Mouse (Mus musculus) heart, embryonic 13.5 days (tissue): Measurements from ENCODE around the gene Epb41l3. TPM values are rescaled to one million over a fixed set of nuclear protein-coding genes. Genes with fewer than 3 reads are reported as not detected.
A peak's percentile ranks its signal among the peaks of the same experiment; 100 is the strongest.
"Not testable (repeated sequence)": the region's sequence is repeated elsewhere in the genome, so short reads cannot be mapped to it uniquely, and the experiment has no call there.

Experiments used
- ATAC-seq: fragments of 200-750 bp; cut with Nextera tagmentation; 2 replicates; pipeline ENCODE4 v1.8.0; 2017; ENCODE audit warnings: moderate TSS enrichment; ENCODE audit not compliant: insufficient number of reproducible peaks, low FRiP score, low TSS enrichment; ENCODE audit errors: extremely low read depth
- H3K27ac ChIP-seq: fragments of 300-500 bp; sonication (generic); replicated peaks from 2 replicates; pipeline ENCODE4 v1.5.1; 2015; ENCODE audit warnings: moderate library complexity, mild to moderate bottlenecking, inconsistent platforms
- H3K27me3 ChIP-seq: fragments of 300-500 bp; sonication (generic); replicated peaks from 2 replicates; pipeline ENCODE4 v1.6.1; 2015; ENCODE audit warnings: mild to moderate bottlenecking, inconsistent platforms
- H3K36me3 ChIP-seq: fragments of 300-500 bp; sonication (generic); 2 replicates; pipeline ENCODE4 v1.6.1; 2015; ENCODE audit warnings: mild to moderate bottlenecking, inconsistent platforms
- H3K4me1 ChIP-seq: fragments of 300-500 bp; sonication (generic); 2 replicates; pipeline ENCODE4 v1.6.1; 2015; ENCODE audit warnings: inconsistent platforms
- H3K4me2 ChIP-seq: fragments of 300-500 bp; sonication (generic); 2 replicates; pipeline ENCODE4 v1.6.1; 2015; ENCODE audit warnings: inconsistent platforms, mild to moderate bottlenecking, moderate library complexity
- H3K4me3 ChIP-seq: fragments of 300-500 bp; sonication (generic); 2 replicates; pipeline ENCODE4 v1.5.1; 2015; ENCODE audit warnings: moderate library complexity, mild to moderate bottlenecking, inconsistent platforms
- H3K9ac ChIP-seq: fragments of 300-500 bp; sonication (generic); 2 replicates; pipeline ENCODE4 v1.6.1; 2015; ENCODE audit warnings: inconsistent platforms, mild to moderate bottlenecking, moderate library complexity
- H3K9me3 ChIP-seq: fragments of 300-500 bp; sonication (generic); 2 replicates; pipeline ENCODE4 v1.6.1; 2016; ENCODE audit warnings: inconsistent platforms
- WGBS: fragments of 180-500 bp; shearing (Covaris S2); methylation state at CpG from one replicate; pipeline ENCODE4 v1.1.7; 2015; ENCODE audit warnings: mixed read lengths; 5-methylcytosine and 5-hydroxymethylcytosine counted together
- polyA plus RNA-seq: library from polyadenylated mRNA; unstranded; fragments of >200 nt; fragmentation: Nextera tagmentation; extraction: Ambion mirVana; gene quantifications from 2 replicates; pipeline ENCODE4 v1.2.1, GENCODE M21; 2015

Gene Epb41l3
- polyA plus RNA-seq, 1 experiment from 2014 or later, result 98.4 TPM

GRCm38 (mm10) chr17:69112232-69112631, 36.7 kb downstream of the Epb41l3 start:
- WGBS, result 71% methylated on average over 2 of the region's 2 CpGs
- Histone ChIP-seq H3K36me3 (no peaks in the 10 kb centered on the region), H3K27me3 (no peaks in the 10 kb centered on the region), H3K4me3 (no peak overlapping the region), H3K9me3 (no peaks in the 10 kb centered on the region), H3K4me1 (peaks cover 3% of the 10 kb centered on the region; the same call in 1 of the 2 replicates), H3K9ac (no peak overlapping the region), H3K4me2 (no peak overlapping the region), H3K27ac (no peak overlapping the region)
- ATAC-seq, result no peak

DNA sequence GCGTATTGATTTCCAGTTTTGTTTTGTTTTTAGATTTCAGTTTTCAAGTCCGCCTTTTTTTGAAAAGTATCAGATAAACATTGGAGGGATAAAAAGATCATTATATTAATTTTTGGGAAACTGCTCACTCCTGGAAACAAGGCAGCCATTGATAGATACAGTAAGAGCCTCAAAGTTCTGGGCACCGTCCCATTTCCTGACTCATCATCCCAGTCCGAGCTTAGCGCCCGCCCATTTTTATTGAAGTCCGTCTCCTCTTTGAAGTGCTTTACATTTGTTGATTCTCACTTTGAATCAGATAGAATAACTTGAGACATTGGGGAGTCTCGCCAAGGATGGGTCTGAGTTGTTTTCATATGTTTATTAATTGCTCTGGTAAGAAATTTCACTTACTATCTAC, 43.7 kb downstream of the Epb41l3 start:
- H3K4me1 ChIP-seq, result peaks cover 23% of the 10 kb centered on the region
- 81% methylated on average over 8 of the region's 8 CpGs for WGBS
- no peak overlapping the region for H3K4me2 ChIP-seq
- H3K27ac ChIP-seq, result no peak overlapping the region
- H3K27me3 ChIP-seq, result no peaks in the 10 kb centered on the region
- H3K36me3 ChIP-seq, result no peaks in the 10 kb centered on the region
- H3K4me3 ChIP-seq, result no peak overlapping the region
- no peak for ATAC-seq
- no peak overlapping the region for H3K9ac ChIP-seq
- H3K9me3 ChIP-seq, result no peaks in the 10 kb centered on the region

DNA sequence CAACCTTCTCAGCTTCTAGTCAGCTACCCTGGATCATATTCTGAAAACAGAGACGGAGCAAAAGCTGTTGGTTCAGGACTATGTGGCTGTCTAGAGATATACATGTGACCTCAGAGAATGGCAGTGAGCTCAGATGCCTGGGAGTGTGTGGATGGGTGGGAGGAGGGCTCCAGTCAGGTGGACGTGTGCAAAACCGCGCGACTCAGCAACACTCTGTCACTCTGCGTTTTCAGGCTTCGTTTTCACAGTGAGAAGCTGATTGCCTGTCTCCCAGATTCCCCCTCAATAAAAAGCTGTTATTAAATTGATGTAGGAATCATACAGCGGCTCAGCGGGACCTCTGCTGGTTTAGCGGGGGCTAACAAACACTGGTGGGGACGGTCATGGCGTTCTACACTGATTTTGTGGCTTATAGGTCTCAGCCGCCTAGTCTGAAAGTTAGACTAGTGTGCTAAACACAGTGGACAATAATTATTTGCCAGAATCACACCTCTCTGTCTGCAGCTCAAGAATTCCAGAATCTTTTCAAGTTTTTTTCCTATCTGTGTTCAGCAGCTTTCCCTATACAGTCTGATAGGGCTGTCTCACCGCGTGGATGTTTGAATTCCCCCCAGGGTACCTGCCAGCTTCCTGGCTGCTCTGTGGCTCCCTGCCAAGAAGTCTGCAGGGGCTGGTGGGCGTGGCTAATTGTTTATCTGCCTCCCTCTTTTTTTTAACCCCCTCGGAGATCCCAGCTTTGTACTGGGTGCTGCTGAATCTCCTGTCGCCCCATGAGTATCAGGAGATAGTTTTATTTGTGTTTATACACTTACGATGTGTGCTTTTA, 45.3 kb downstream of the Epb41l3 start:
- H3K4me3 ChIP-seq, result peak overlapping the region; percentile 50
- no peaks in the 10 kb centered on the region for H3K27me3 ChIP-seq
- WGBS, result 2% methylated on average over 19 of the region's 19 CpGs
- H3K4me2 ChIP-seq, result peak overlapping the region; percentile 79
- H3K9me3 ChIP-seq, result no peaks in the 10 kb centered on the region
- ATAC-seq, result peak; percentile 58; the same call in 1 of the 2 replicates
- H3K27ac ChIP-seq, result peak overlapping the region; percentile 72
- H3K36me3 ChIP-seq, result no peaks in the 10 kb centered on the region
- H3K9ac ChIP-seq, result peak overlapping the region; percentile 70
- H3K4me1 ChIP-seq, result peaks cover 23% of the 10 kb centered on the region

- WGBS, result 10% methylated on average over 6 of the region's 6 CpGs
- 0 out of 2 replicates have a peak overlapping the region, but pooled peaks have one; percentile 8 for H3K9ac ChIP-seq
- not testable (repeated sequence) for ATAC-seq, H3K36me3 ChIP-seq, H3K27ac ChIP-seq, H3K27me3 ChIP-seq, H3K9me3 ChIP-seq
- peak overlapping the region; percentile 50 for H3K4me3 ChIP-seq
- peak overlapping the region; percentile 79 for H3K4me2 ChIP-seq
- H3K4me1 ChIP-seq, result peaks cover 23% of the 10 kb centered on the region
These were observed 46.9 kb downstream of the Epb41l3 start for GRCm38 (mm10) chr17:69122403-69122802.

DNA sequence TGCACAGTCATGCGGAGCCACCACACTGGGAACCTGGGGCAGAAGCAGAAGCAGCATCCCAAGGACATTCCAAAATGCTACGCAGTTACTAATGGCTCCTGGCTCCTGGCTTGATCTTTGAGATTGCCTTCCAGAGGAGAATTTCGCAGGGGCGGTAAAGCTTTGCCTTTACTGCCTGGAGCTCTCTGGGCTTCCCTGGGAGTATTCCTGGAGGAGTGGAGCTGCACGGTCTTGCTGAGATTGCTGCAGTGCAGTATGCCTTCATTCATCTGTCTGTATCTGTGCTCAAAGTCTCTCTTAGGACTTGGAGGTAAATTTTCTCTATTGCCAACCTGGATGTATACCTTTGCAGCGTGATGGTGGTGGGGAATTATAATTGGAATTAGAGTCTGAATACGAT, 52.0 kb downstream of the Epb41l3 start:
- no peak overlapping the region for H3K4me3 ChIP-seq
- H3K36me3 ChIP-seq, result no peaks in the 10 kb centered on the region
- no peaks in the 10 kb centered on the region for H3K27me3 ChIP-seq
- no peak overlapping the region for H3K27ac ChIP-seq
- H3K4me2 ChIP-seq, result no peak overlapping the region
- WGBS, result 69% methylated on average over 7 of the region's 7 CpGs
- ATAC-seq, result no peak
- no peaks in the 10 kb centered on the region for H3K9me3 ChIP-seq
- no peak overlapping the region for H3K9ac ChIP-seq
- H3K4me1 ChIP-seq, result peaks cover 11% of the 10 kb centered on the region; the same call in 1 of the 2 replicates

DNA sequence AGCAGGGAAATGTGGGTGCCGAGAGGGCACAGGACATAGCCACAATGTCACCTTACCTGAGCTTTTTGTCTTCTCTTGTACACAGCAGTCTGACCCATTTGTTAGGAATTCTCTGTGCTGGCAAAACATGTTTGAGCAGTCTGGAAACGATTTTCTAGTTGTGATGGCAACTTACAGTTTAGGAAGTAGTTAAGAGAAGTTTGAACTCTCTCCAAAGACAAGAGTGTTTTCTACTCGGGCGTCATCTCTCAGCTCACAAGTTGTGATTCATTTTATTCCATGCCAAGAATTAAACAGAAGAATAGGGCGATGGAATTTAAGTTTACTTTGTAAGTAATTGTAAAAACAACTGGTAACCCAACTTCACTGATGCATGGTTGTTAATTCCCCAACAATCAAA, 52.5 kb downstream of the Epb41l3 start:
- ATAC-seq, result no peak
- H3K9ac ChIP-seq, result no peak overlapping the region
- H3K36me3 ChIP-seq, result no peaks in the 10 kb centered on the region
- H3K4me3 ChIP-seq, result no peak overlapping the region
- H3K4me2 ChIP-seq, result no peak overlapping the region
- no peaks in the 10 kb centered on the region for H3K27me3 ChIP-seq
- H3K9me3 ChIP-seq, result no peaks in the 10 kb centered on the region
- no peak overlapping the region for H3K27ac ChIP-seq
- 0 out of 2 replicates have a peak, but pooled peaks cover 8% of the 10 kb centered on the region for H3K4me1 ChIP-seq
- 57% methylated on average over 5 of the region's 5 CpGs for WGBS

DNA sequence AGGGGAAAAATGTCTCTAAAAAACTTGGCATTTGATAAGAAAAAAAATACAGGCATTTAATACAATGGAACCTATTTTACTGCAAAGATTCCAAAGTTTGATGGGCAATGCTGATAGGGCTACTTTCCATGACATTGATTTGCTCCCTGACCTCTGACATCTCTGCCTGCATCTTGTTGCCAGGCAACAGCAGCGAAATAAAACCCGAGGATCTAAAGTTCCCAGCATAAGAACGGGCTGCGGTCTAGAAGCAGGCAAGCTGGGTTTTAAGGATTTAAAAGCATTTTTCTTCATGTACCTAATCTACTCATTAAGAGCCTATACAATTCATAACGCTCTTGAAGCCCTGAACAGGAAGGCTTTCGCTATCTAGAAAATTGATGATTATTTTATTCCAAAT, 54.0 kb downstream of the Epb41l3 start:
- Histone ChIP-seq H3K36me3 (no peaks in the 10 kb centered on the region), H3K27ac (no peak overlapping the region), H3K4me3 (no peak overlapping the region), H3K4me2 (no peak overlapping the region), H3K9ac (no peak overlapping the region), H3K27me3 (no peaks in the 10 kb centered on the region), H3K4me1 (0 out of 2 replicates have a peak, but pooled peaks cover 8% of the 10 kb centered on the region), H3K9me3 (no peaks in the 10 kb centered on the region)
- 63% methylated on average over 6 of the region's 6 CpGs for WGBS
- ATAC-seq, result no peak

DNA sequence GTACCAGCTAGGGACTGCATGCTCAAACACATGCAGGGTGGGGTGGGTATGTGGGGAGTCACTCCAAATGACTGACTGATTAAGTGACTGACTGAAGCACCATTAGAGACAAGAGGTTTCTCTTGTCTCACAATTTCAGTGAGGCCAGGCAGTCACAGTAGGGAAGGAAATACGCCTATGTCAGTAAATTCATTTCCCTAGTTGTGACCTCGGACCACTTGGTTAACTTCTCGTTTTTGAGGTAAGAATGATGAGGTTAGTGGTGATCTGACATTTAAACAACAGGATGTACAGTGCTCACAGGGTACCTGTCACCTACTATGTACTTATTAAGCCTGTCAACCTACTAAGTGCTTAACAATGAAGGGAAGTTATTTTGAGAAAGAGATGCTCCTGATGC, 67.5 kb downstream of the Epb41l3 start:
- H3K27me3 ChIP-seq, result no peaks in the 10 kb centered on the region
- H3K36me3 ChIP-seq, result no peaks in the 10 kb centered on the region
- no peak overlapping the region for H3K4me2 ChIP-seq
- H3K4me1 ChIP-seq, result 0 out of 2 replicates have a peak, but pooled peaks cover 7% of the 10 kb centered on the region
- H3K4me3 ChIP-seq, result no peak overlapping the region
- H3K9ac ChIP-seq, result no peak overlapping the region
- H3K9me3 ChIP-seq, result no peaks in the 10 kb centered on the region
- 62% methylated on average over 3 of the region's 3 CpGs for WGBS
- ATAC-seq, result no peak
- H3K27ac ChIP-seq, result no peak overlapping the region

DNA sequence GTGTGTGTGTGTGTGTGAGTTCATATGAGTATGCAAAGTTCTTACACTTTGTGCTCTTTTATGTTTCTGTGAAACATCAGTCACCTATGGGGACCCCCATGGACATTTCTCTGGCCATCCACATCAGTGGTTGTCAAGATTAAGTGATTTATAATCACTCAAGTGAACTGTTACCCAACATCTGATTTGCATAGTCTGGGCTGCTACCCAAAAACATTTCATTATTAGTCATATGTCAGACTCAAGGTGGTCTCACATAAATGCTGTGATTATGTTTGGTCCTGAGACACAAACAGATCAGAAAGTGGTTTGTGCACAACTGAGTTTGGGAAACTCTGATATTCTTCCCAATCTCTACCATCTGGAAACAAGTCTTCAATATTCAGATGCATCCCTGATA, 75.3 kb downstream of the Epb41l3 start:
- no peak overlapping the region for H3K9ac ChIP-seq
- no peak overlapping the region for H3K27ac ChIP-seq
- H3K9me3 ChIP-seq, result no peaks in the 10 kb centered on the region
- peaks cover 18% of the 10 kb centered on the region for H3K4me1 ChIP-seq
- no peak overlapping the region for H3K4me2 ChIP-seq
- H3K27me3 ChIP-seq, result no peaks in the 10 kb centered on the region
- ATAC-seq, result no peak
- H3K4me3 ChIP-seq, result no peak overlapping the region
- no peaks in the 10 kb centered on the region for H3K36me3 ChIP-seq

DNA sequence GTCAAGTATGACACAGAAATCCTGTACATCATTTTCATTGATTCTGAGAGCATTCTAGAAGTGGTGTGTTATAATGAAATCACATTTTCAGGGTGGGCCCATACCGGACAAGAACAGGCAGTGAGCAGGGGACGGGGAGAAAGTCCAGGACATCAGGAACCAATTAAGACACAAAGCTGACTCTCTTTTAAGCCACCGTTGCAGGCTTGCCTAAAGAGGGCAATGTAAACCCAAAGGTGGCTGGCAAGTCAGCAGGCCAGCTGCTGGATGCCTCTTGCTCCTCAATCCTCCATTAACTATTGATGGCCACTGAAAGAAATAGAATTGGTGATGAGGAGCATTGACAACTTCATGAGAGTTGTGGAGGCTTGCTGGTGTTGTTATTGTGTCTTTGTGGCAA, 75.8 kb downstream of the Epb41l3 start:
- no peak overlapping the region for H3K4me3 ChIP-seq
- ATAC-seq, result no peak
- H3K9me3 ChIP-seq, result no peaks in the 10 kb centered on the region
- no peaks in the 10 kb centered on the region for H3K36me3 ChIP-seq
- H3K9ac ChIP-seq, result no peak overlapping the region
- H3K27me3 ChIP-seq, result no peaks in the 10 kb centered on the region
- 20% methylated on average over 3 of the region's 3 CpGs for WGBS
- no peak overlapping the region for H3K27ac ChIP-seq
- peaks cover 22% of the 10 kb centered on the region for H3K4me1 ChIP-seq
- no peak overlapping the region for H3K4me2 ChIP-seq

GRCm38 (mm10) chr17:69155034-69155433, 79.6 kb downstream of the Epb41l3 start:
- Histone ChIP-seq H3K27me3 (no peaks in the 10 kb centered on the region), H3K9ac (no peak overlapping the region), H3K9me3 (no peaks in the 10 kb centered on the region), H3K4me1 (peaks cover 35% of the 10 kb centered on the region), H3K4me3 (no peak overlapping the region), H3K4me2 (no peak overlapping the region), H3K27ac (no peak overlapping the region), H3K36me3 (no peaks in the 10 kb centered on the region)
- 72% methylated on average over 8 of the region's 8 CpGs for WGBS
- ATAC-seq, result no peak

- Histone ChIP-seq H3K4me2 (peak overlapping the region; percentile 73), H3K4me3 (peak overlapping the region; percentile 95), H3K9me3 (no peaks in the 10 kb centered on the region), H3K27ac (peak overlapping the region; percentile 91), H3K9ac (peak overlapping the region; percentile 98), H3K4me1 (peaks cover 46% of the 10 kb centered on the region), H3K36me3 (no peaks in the 10 kb centered on the region), H3K27me3 (no peaks in the 10 kb centered on the region)
- WGBS, result under 1% methylated on average over 52 of the region's 58 CpGs
- peak; percentile 48 for ATAC-seq
These were observed 81.1 kb downstream of the Epb41l3 start for GRCm38 (mm10) chr17:69156522-69157100.
